Mouse (Mus musculus) kidney, postnatal 10 days (tissue): ENCODE measurements at regions not wholly inside any gene's neighbourhood (a gene's known extent, or its start where the extent isn't known, plus 50 kb on each side); places are given as distances from the start of the nearest gene placed in this dataset.

ENCODE experiments used
- DNase-seq: peaks from one replicate; pipeline ENCODE4 v3.0.0; 2021; ENCODE audit warnings: mixed read lengths

- DNase-seq, result peak; percentile 68
These were observed 111.7 kb downstream of the Cdh26 start for GRCm38 (mm10) chr2:178542032-178542431.

- no peak for DNase-seq
These were observed 114.1 kb downstream of the Cdh26 start for GRCm38 (mm10) chr2:178544411-178544810.

DNA sequence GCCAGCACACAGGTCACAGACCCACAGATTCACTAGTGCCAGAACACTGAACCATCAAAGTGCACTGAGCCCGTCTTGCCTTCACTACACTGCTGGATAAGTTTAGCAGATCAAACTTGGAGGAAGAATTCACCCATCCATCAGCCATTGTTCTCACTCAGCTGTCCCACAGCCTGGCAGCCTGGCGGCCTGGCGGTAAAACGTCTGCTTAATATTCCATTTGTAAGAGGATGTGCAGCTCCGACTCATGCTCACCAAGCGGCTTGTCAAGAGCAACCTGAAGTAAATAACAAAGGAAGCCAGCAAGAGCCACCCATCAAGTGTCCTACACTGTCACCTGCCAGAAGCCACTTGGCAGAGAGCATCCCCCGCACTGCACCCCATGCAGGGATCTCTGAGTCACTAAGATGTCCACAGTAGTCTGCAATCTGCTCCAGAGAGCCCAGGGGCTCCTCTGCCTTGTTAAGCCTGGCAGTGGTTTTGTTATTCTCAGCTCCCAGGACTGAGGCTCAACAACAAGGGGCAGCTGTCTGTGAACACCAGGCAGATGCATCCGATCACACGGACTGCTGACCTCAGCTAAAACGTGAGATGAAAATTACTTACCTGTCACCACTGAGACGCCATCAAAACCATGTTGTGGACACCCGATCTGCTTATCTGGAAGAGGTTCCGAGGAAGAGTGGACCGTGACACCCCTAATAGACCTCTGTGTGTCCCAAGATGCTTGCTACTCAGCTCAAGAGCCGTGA, 115.4 kb downstream of the Cdh26 start:
- DNase-seq, result no peak

DNA sequence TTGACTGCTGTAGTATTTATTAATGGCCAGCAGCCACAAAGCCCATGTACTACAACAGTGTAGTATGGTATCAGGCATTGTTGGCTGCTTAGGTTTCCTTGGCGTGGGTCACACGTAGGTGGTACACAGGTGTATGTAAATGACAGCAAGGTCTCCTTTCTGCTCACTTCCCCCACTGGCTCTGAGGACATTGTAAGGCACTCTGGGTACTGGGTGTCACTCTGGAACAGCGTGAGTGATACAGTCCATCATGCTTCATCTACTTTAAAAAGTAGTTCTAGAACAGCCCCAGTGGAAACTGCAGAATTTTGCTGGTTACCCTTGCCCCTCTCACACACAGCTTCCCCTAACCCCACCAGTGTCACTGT, 116.0 kb downstream of the Cdh26 start:
- no peak for DNase-seq

DNA sequence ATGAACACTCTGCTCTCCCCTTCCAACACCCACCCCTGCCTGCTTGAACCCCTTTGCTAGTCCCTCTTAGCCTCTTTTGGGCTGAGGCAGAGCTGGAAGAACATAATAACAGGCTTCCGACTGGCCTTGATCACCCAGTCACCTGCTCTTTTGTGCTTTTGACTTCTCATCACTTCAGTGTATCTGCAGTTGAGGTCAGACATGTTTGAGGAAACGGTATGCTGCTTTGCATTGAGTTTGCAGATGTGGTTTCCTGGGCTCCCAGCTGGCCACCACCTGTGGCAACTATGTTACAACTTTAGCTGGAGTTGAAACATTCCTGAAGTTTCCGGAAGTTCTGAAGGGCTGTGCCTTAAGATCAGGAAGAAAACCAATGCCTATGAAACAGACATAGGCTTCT, 116.6 kb downstream of the Cdh26 start:
- no peak for DNase-seq

DNA sequence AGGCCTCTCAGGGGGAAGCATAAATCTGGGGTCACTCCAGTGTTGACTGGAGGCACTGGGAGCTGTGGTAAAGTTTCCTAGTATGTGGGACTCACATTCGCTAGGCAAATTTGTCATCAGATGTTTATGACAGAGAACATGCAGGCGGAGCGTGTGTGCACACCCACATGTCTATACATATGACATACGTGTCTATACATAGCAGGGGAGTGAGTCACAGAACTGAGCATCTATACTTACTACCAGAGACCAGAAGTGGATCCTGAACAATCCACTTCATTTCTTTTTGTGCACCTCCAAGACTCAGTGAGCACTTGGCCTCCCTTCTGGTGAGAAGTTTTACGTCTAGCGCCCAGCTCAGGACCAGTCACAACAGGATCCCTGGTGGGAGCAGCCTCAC, 118.6 kb downstream of the Cdh26 start:
- DNase-seq, result no peak

- no peak for DNase-seq
These were observed 123.4 kb downstream of the Cdh26 start for GRCm38 (mm10) chr2:178553736-178554135.

DNA sequence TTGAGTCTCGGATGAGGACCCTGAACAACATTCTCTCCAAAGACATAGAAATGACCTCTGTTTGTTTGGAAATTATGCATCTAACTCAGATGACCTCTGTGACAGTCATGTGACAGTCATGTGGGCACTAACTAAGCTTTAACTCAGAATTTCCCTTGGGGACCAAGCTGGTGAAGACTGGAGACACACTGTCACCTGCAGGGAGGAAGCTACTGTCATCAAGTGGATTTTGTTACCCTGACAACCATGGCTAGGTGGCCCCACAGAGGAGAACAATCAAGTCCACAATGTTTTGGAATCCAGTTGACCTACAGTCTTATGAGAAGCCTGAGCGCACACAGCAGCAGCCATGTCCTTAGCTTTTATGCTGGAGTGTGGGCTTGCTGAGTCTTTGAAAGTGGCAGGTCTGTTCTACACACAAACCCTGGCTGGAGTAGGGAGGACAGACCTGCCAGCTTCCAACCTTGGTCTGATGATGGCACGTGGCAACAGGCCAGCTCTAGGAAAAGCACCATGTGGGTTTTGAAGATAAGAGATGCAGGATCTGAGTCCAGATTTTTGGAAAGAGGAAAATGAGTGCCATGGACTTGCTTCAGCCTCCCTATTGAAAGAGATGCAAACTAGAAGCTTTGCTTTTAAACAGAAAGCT, 125.5 kb downstream of the Cdh26 start:
- no peak for DNase-seq

DNA sequence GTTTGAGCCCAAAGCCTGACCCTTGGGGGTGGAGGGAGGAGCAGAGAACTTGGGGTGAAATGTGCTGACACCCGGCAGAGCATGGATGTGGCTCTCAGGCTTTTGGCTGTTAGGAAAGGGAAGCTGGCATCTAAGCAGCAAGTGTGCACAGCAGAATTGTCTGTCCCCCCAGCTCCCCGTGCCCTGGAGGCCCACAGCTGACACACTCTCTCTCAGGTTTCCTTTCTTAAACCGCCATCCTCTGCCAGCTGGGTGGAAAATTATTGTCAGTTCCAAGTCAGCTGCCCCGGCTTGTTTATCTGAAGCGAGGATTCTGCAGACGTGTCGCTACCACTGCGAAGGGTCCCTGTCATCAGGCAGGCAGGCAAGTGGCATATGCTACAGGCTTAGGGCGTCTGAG, 127.6 kb downstream of the Cdh26 start:
- DNase-seq, result no peak

DNA sequence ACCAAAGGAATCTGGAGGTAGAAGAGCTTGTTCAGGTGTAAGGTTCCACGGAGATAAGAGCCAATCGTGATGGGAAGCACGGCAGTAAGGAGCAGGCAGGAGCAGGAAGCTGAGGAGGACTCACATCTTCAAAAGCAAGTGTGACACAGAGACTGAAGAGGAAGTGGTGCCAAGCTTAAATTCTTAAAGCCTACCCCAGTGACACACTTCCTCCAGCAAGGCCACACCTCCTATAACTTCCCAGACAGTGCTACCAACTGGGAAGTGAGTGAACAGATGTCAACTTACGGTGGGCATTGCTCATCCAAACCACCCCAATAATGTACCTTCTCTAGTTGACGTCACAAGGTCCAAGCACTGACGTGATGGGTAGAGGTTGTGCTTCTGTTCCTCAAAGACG, 133.0 kb downstream of the Cdh26 start:
- DNase-seq, result no peak

- DNase-seq, result peak; percentile 65
These were observed 135.1 kb downstream of the Cdh26 start for GRCm38 (mm10) chr2:178565368-178565818.

GRCm38 (mm10) chr2:178567493-178567892, 137.2 kb downstream of the Cdh26 start:
- no peak for DNase-seq

GRCm38 (mm10) chr2:178572301-178572700, 142.0 kb downstream of the Cdh26 start:
- no peak for DNase-seq

- DNase-seq, result peak; percentile 80
These were observed 144.5 kb downstream of the Cdh26 start for GRCm38 (mm10) chr2:178574859-178575258.

GRCm38 (mm10) chr2:178575403-178575802, 145.1 kb downstream of the Cdh26 start:
- no peak for DNase-seq

- DNase-seq, result no peak
These were observed 145.7 kb downstream of the Cdh26 start for GRCm38 (mm10) chr2:178576067-178576466.

DNA sequence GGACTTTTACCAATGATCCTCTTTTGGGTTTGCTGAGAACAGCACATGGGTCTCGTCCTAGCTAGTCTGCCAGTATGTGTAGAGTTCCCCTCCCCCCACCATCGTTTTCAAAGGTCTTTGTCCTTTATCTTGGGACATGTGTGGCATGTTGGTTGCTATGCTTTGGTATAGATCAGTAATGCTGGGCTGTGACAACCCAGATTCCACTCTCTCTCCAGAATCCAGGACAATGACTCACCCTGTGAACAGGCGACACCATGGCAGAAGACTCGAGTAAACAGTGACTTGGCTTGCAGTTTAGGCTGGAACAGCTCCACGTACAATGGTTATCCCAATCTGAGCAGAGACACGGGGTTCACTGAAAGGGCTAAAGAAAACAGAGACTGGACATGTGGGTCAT, 149.2 kb downstream of the Cdh26 start:
- DNase-seq, result no peak

DNA sequence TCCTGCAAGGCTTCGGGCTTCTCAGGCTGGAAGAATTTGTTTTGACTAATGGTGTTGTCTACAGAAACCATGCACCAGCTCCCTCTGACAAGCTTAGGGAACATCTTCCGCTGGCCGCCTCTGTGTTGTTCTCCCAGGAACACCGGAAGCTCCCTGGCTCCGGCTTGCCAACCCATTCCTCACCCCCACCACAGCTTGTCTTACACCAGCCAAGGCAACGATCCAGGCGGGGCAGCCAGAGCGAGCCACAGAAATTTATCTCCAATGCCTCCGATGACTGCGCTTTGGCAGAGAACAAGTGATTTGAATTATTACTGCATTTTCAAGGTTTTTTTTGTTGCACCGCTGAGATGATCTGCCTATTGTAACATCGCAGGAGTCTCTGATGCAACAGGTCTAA, 151.0 kb downstream of the Cdh26 start:
- DNase-seq, result peak; percentile 32

DNA sequence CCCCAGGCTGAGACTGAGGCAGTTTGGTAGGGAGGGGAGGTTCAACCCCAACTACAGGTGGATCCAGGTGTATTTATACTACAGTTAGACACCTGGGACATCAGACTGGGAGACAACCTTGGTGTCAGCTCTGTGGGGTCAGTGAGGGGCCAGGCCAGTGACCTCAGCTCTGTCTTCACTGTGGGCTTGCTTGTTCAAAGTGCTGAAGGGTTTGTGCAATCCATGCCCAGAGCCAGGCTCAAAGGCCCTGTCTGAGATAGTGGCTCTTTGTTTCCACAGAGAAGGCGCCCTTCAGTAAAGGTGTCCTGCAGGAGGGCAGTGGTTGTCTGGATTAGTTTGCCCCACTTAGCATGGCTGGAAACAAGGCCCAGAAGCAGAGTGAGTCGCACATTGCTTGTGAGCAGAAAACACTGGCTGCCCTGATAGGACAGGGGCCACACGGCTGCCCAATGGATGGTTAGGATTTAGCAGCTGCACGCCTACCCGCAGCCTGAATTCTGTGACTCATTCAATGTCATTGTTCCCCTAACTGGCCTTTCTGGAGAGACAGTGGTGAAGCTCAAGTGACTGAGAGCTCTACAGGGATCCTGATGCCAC, 154.7 kb downstream of the Cdh26 start:
- no peak for DNase-seq

- no peak for DNase-seq
These were observed 156.9 kb downstream of the Cdh26 start for GRCm38 (mm10) chr2:178587134-178587636.

- DNase-seq, result no peak
These were observed 163.4 kb downstream of the Cdh26 start for GRCm38 (mm10) chr2:178593743-178594142.

GRCm38 (mm10) chr2:178594177-178594576, 163.8 kb downstream of the Cdh26 start:
- no peak for DNase-seq

- no peak for DNase-seq
These were observed 166.2 kb downstream of the Cdh26 start for GRCm38 (mm10) chr2:178596312-178597083.
